Mouse (Mus musculus) intestine, embryonic 14.5 days (tissue): ENCODE measurements around the gene Poc1a. TPM values are rescaled to one million over a fixed set of nuclear protein-coding genes. Genes with fewer than 3 reads are reported as not detected.

ENCODE experiments used
- ATAC-seq: fragments of 200-750 bp; cut with Nextera tagmentation; replicated peaks from 2 replicates; pipeline ENCODE4 v1.8.0; 2017; ENCODE audit warnings: low read depth, moderate number of reproducible peaks, moderate TSS enrichment, moderate library complexity; ENCODE audit not compliant: low FRiP score, low TSS enrichment
- DNase-seq: peaks from one replicate; pipeline ENCODE4 v3.0.0-alpha.2; 2018; ENCODE audit warnings: low spot score
- H3K27ac ChIP-seq: fragments of 300-500 bp; sonication (generic); 2 replicates; pipeline ENCODE4 v1.5.1; 2014; ENCODE audit warnings: low read depth, mild to moderate bottlenecking, control low read depth
- H3K27me3 ChIP-seq: fragments of 300-500 bp; sonication (generic); replicated peaks from 2 replicates; pipeline ENCODE4 v1.6.1; 2014; ENCODE audit warnings: low read length, control low read depth; ENCODE audit not compliant: control insufficient read depth, insufficient read depth
- H3K36me3 ChIP-seq: fragments of 300-500 bp; sonication (generic); 2 replicates; pipeline ENCODE4 v1.6.1; 2014; ENCODE audit warnings: low read length, control low read depth; ENCODE audit not compliant: control insufficient read depth, insufficient read depth
- H3K4me1 ChIP-seq: fragments of 300-500 bp; sonication (generic); replicated peaks from 2 replicates; pipeline ENCODE4 v1.6.1; 2014; ENCODE audit warnings: low read length, control low read depth, mixed read lengths; ENCODE audit not compliant: control insufficient read depth, insufficient read depth
- H3K4me2 ChIP-seq: fragments of 300-500 bp; sonication (generic); 2 replicates; pipeline ENCODE4 v1.6.1; 2014; ENCODE audit warnings: low read length
- H3K4me3 ChIP-seq: fragments of 300-500 bp; sonication (generic); 2 replicates; pipeline ENCODE4 v1.5.1; 2014; ENCODE audit warnings: low read depth, low read length, control low read depth, mixed read lengths
- H3K9ac ChIP-seq: fragments of 300-500 bp; sonication (generic); 2 replicates; pipeline ENCODE4 v1.6.1; 2014; ENCODE audit warnings: mild to moderate bottlenecking, low read length
- H3K9me3 ChIP-seq: fragments of 300-500 bp; sonication (generic); 2 replicates; pipeline ENCODE4 v1.6.1; 2016; ENCODE audit warnings: low read length, control low read depth; ENCODE audit not compliant: control insufficient read depth
- WGBS: fragments of 180-500 bp; shearing (Covaris S2); extraction: QIAGEN DNeasy Blood & Tissue Kit; methylation state at CpG from one replicate; pipeline ENCODE4 v1.1.7; 2014; 5-methylcytosine and 5-hydroxymethylcytosine counted together
- polyA plus RNA-seq: library from polyadenylated mRNA; unstranded; fragments of >200 nt; fragmentation: Nextera tagmentation; extraction: Ambion mirVana; gene quantifications from 2 replicates; pipeline ENCODE4 v1.2.1, GENCODE M21; 2014

Gene Poc1a
- polyA plus RNA-seq, 1 experiment from 2014 or later, result 29.1 TPM

- peaks cover 12% of the 10 kb centered on the region for H3K36me3 ChIP-seq
- H3K9ac ChIP-seq, result no peak overlapping the region
- H3K9me3 ChIP-seq, result no peaks in the 10 kb centered on the region
- 100% methylated on average over 2 of the region's 2 CpGs for WGBS
- no peak for ATAC-seq
- H3K4me3 ChIP-seq, result no peak overlapping the region
- no peaks in the 10 kb centered on the region for H3K27me3 ChIP-seq
- no peak overlapping the region for H3K4me2 ChIP-seq
- no peak for DNase-seq
- H3K27ac ChIP-seq, result no peak overlapping the region
- no peaks in the 10 kb centered on the region for H3K4me1 ChIP-seq
These were observed 27.7 kb downstream of the Poc1a start for GRCm38 (mm10) chr9:106308555-106308954.

- no peak for DNase-seq
- ATAC-seq, result no peak
- Histone ChIP-seq H3K4me2 (no peak overlapping the region), H3K27me3 (no peaks in the 10 kb centered on the region), H3K27ac (no peak overlapping the region), H3K4me1 (no peaks in the 10 kb centered on the region), H3K36me3 (peaks cover 12% of the 10 kb centered on the region), H3K9me3 (no peaks in the 10 kb centered on the region), H3K4me3 (no peak overlapping the region), H3K9ac (no peak overlapping the region)
- 87% methylated on average over 5 of the region's 5 CpGs for WGBS
These were observed 28.1 kb downstream of the Poc1a start for GRCm38 (mm10) chr9:106308983-106309382.

- DNase-seq, result no peak
- WGBS, result 85% methylated on average over 3 of the region's 3 CpGs
- H3K4me1 ChIP-seq, result no peaks in the 10 kb centered on the region
These were observed 29.0 kb downstream of the Poc1a start for GRCm38 (mm10) chr9:106309859-106310258.

GRCm38 (mm10) chr9:106311625-106312191 is 30.8 kb downstream of the Poc1a start:
- H3K36me3 ChIP-seq, result peaks cover 9% of the 10 kb centered on the region
- H3K9ac ChIP-seq, result no peak overlapping the region
- no peak for DNase-seq
- no peak overlapping the region for H3K27ac ChIP-seq
- 78% methylated on average over 10 of the region's 10 CpGs for WGBS
- no peak overlapping the region for H3K4me3 ChIP-seq
- no peaks in the 10 kb centered on the region for H3K9me3 ChIP-seq
- ATAC-seq, result no peak
- H3K4me2 ChIP-seq, result no peak overlapping the region
- no peaks in the 10 kb centered on the region for H3K4me1 ChIP-seq
- H3K27me3 ChIP-seq, result no peaks in the 10 kb centered on the region

More at GRCm38 (mm10) chr9:106309859-106310258, 29.0 kb downstream of the Poc1a start:
- no peak overlapping the region for H3K9ac ChIP-seq
- no peaks in the 10 kb centered on the region for H3K27me3 ChIP-seq
- H3K36me3 ChIP-seq, result peaks cover 12% of the 10 kb centered on the region
- H3K4me2 ChIP-seq, result no peak overlapping the region
- ATAC-seq, result no peak
- no peak overlapping the region for H3K4me3 ChIP-seq
- no peak overlapping the region for H3K27ac ChIP-seq
- H3K9me3 ChIP-seq, result no peaks in the 10 kb centered on the region

DNA sequence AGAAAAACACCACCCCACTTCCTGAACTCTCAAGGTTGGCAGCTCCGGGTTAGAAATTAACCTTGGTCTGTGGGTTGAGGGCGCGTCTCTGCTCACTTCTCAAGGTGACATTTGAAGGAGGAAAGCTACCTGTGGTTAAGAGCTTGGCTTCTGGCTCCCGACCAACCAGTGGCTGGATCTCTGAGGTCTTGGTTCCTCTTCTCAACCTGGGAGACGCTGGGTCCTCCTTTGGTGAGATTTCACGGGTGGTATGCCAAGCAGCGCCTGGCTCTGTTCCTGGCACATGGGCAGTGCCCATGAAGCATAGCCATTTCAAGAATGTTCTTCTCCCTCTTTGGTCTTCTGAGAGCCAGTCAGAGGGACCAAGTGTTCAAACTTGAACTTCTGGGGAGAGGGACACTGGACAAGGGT is 32.1 kb downstream of the Poc1a start:
- WGBS, result 89% methylated on average over 7 of the region's 7 CpGs
- no peak for ATAC-seq
- H3K9ac ChIP-seq, result no peak overlapping the region
- H3K4me3 ChIP-seq, result no peak overlapping the region
- H3K4me1 ChIP-seq, result no peaks in the 10 kb centered on the region
- H3K9me3 ChIP-seq, result no peaks in the 10 kb centered on the region
- peaks cover 7% of the 10 kb centered on the region for H3K36me3 ChIP-seq
- no peak for DNase-seq
- no peak overlapping the region for H3K4me2 ChIP-seq
- no peak overlapping the region for H3K27ac ChIP-seq
- no peaks in the 10 kb centered on the region for H3K27me3 ChIP-seq

GRCm38 (mm10) chr9:106314196-106314595 is 33.3 kb downstream of the Poc1a start:
- Histone ChIP-seq H3K4me3 (no peak overlapping the region), H3K27ac (no peak overlapping the region), H3K27me3 (no peaks in the 10 kb centered on the region), H3K9ac (no peak overlapping the region), H3K4me2 (no peak overlapping the region), H3K9me3 (no peaks in the 10 kb centered on the region), H3K36me3 (peaks cover 3% of the 10 kb centered on the region; the same call in 1 of the 2 replicates), H3K4me1 (no peaks in the 10 kb centered on the region)
- ATAC-seq, result no peak
- 61% methylated on average over 3 of the region's 3 CpGs for WGBS
- no peak for DNase-seq

DNA sequence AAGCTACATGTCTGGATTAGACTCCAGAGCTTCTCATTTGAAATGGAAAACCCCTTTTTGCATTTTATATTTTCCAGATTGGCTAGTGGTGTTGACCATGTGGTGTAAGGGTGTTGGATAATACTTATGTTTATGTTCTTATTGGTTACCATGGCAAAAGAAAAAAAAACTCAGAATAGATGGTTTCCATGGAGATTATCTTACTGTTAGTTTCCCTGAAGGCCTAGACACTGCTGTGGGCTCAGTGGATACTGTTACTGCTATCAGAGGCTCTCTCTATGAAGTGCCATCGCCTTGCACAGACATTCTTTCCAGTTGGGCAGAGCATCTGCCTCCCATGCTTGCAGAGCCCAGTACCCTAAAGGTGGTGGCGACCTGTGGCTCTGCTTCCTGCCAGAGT is 37.2 kb downstream of the Poc1a start:
- Histone ChIP-seq H3K4me3 (no peak overlapping the region), H3K27me3 (no peaks in the 10 kb centered on the region), H3K4me2 (no peak overlapping the region), H3K9ac (no peak overlapping the region), H3K4me1 (no peaks in the 10 kb centered on the region), H3K36me3 (no peaks in the 10 kb centered on the region), H3K9me3 (no peaks in the 10 kb centered on the region), H3K27ac (no peak overlapping the region)
- no peak for ATAC-seq
- WGBS, result 72% methylated on average over 2 of the region's 2 CpGs
- no peak for DNase-seq

DNA sequence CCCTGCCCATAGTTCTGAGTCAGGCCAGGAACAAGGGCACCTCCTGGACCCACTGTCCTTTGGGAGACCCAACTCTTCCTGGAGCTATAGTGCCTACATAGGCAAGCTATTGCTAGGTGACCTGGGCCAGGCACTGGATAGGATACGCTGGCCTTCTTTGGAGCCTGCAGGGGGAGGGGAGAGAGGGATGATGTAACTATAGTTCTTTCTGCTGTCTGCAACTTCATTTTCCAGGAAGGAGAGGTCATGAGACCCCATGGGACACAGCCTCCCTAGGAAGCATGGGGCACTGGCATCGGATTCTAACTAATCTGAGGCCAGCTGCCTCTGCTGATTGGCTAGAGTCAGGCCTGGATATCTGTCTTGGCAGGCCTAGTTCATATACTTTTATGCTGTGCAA is 38.2 kb downstream of the Poc1a start:
- ATAC-seq (no peak), DNase-seq (no peak)
- H3K9me3 ChIP-seq, result no peaks in the 10 kb centered on the region
- H3K9ac ChIP-seq, result no peak overlapping the region
- no peaks in the 10 kb centered on the region for H3K27me3 ChIP-seq
- no peak overlapping the region for H3K4me2 ChIP-seq
- WGBS, result 53% methylated on average over 2 of the region's 2 CpGs
- no peaks in the 10 kb centered on the region for H3K4me1 ChIP-seq
- no peak overlapping the region for H3K27ac ChIP-seq
- H3K4me3 ChIP-seq, result no peak overlapping the region
- H3K36me3 ChIP-seq, result no peaks in the 10 kb centered on the region

- no peak for DNase-seq
- Histone ChIP-seq H3K36me3 (no peaks in the 10 kb centered on the region), H3K4me1 (no peaks in the 10 kb centered on the region), H3K4me3 (no peak overlapping the region), H3K9me3 (no peaks in the 10 kb centered on the region), H3K27ac (no peak overlapping the region), H3K4me2 (no peak overlapping the region), H3K27me3 (no peaks in the 10 kb centered on the region), H3K9ac (no peak overlapping the region)
- WGBS, result 88% methylated on average over 3 of the region's 3 CpGs
- no peak for ATAC-seq
These were observed 41.6 kb downstream of the Poc1a start for GRCm38 (mm10) chr9:106322497-106322896.
